26 mouse cellular contexts compared by ENCODE assay signal in the genomic region with DNA sequence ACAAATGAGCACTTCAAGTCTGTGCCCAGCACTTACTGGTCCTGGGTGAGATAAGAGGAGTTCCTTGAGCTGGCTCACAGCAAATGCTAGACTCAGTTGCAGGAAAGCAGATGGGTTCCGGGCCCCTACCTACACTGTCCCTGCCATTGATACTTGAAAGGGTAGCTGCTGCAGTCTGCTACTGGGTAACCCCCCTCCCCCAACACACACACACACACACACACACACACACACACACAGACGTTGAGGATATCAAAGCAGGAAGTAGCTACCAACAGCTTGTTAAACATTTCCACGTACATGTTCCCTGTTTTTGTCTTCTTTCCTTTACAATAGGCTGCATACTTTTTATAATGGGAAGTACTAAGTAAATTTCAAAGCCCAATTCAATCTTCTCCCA.
A peak's percentile ranks its signal among the peaks of the same experiment; 100 is the strongest.
DNase-seq lines count a peak whose midpoint lies in the region; ATAC-seq and TF ChIP-seq lines count a peak whose summit lies in the region.
"Had no signal": no experiment of that assay in that cellular context is flagged by ENCODE, and none has a peak within 500 bp of the region (broad histone marks: within the 10 kb centered on the region; RNA-seq: fewer than 3 reads in every experiment).

No protein-coding gene starts in this region.

- TF ChIP-seq EP300 in MEL (IDR thresholded peaks at IDR 0.05; ENCODE audit: low read depth in 1 of 2, low read length in 2 of 2) = no peak

- H3K36me3 ChIP-seq in MEL (ENCODE audit: control insufficient read depth in 1 of 2, insufficient read depth in 2 of 2, low read length in 2 of 2) = no peaks in the 10 kb centered on the region; a peak in 1 of 4 replicates
- H3K36me3 ChIP-seq: embryonic facial prominence, embryonic 12.5 days; hindbrain, embryonic 10.5 days; limb, embryonic 10.5 days; midbrain, embryonic 12.5 days had no signal

- H3K4me3 ChIP-seq in MEL (ENCODE audit: control insufficient read depth in 1 of 2, insufficient read depth in 1 of 2, low read depth in 2 of 2, low read length in 2 of 2) = no peak overlapping the region
- H3K4me3 ChIP-seq: embryonic facial prominence, embryonic 12.5 days; heart, embryonic 12.5 days; hindbrain, embryonic 10.5 days; limb, embryonic 10.5 days; midbrain, embryonic 12.5 days had no signal

- H3K9ac ChIP-seq in MEL (ENCODE audit: control insufficient read depth, low read depth, low read length, poor library complexity, severe bottlenecking) = no peak overlapping the region
- H3K9ac ChIP-seq: embryonic facial prominence, embryonic 12.5 days; heart, embryonic 12.5 days; midbrain, embryonic 12.5 days had no signal

- intact Hi-C loops in gastrocnemius, postnatal 14 days (cut with DNase I; ENCODE audit: low total_unique reads) = loop anchor here (10.0 kb wide), 1 partner anchor 453 kb away; no protein-coding TSS in a partner anchor

- no peaks in the 10 kb centered on the region; a peak in 2 of 4 replicates for H3K27me3 ChIP-seq in MEL (ENCODE audit: control insufficient read depth in 1 of 2, insufficient read depth in 2 of 2, low read length in 2 of 2)
- H3K27me3 ChIP-seq: embryonic facial prominence, embryonic 12.5 days; heart, embryonic 12.5 days; midbrain, embryonic 12.5 days; Patski had no signal

- no peak for TF ChIP-seq RAD21 in MEL (IDR thresholded peaks at IDR 0.05; ENCODE audit: low read depth, low read length)

- no peak for TF ChIP-seq CTCF in MEL (IDR thresholded peaks at IDR 0.05 in 2 of 3, conservative IDR thresholded peaks at IDR 0.05 in 1 of 3; ENCODE audit: control insufficient read depth in 1 of 3, insufficient read depth in 1 of 3, low read depth in 2 of 3, low read length in 3 of 3, poor library complexity in 1 of 3, severe bottlenecking in 1 of 3)

- ATAC-seq in megakaryocyte, adult 5-6 weeks (ENCODE audit: poor library complexity, severe bottlenecking) = 0 out of 2 replicates have a peak, but pooled peaks have one; percentile 30
- ATAC-seq: hindbrain, embryonic 16.5 days; Patski had no signal

- DNase-seq in thymus, postnatal 14 days = peak; percentile 12
- DNase-seq in thymus, postnatal 10 days (ENCODE audit: low spot score in 2 of 2) = no peak
- DNase-seq in MEL (ENCODE audit: low read depth, low spot score) = peak; percentile 31
- peak; percentile 18 for DNase-seq in thymus, postnatal 4 days
- DNase-seq in gastrocnemius, postnatal 10 days = no peak
- no peak for DNase-seq in gastrocnemius, postnatal 14 days
- no peak for DNase-seq in frontal cortex, adult 2 months (ENCODE audit: extremely low spot score in 1 of 2, low spot score in 1 of 2)
- DNase-seq: adrenal gland, adult 8-10 months; B cell, adult 2 months; cerebellum, adult 11-12 months; cerebellum, postnatal 14 days; heart, adult 18-20 months; heart, postnatal 10 days; kidney, adult 11 months; liver; lung, adult 18-20 months; lung, postnatal 10 days had no signal

- H3K9me3 ChIP-seq in MEL (replicated peaks; ENCODE audit: insufficient read depth, low read length) = no peaks in the 10 kb centered on the region
- H3K9me3 ChIP-seq: embryonic facial prominence, embryonic 12.5 days; heart, embryonic 12.5 days; hindbrain, embryonic 10.5 days; limb, embryonic 10.5 days; midbrain, embryonic 12.5 days had no signal

- no peak overlapping the region for H3K27ac ChIP-seq in MEL (ENCODE audit: control insufficient read depth, low read depth, low read length)
- H3K27ac ChIP-seq: embryonic facial prominence, embryonic 12.5 days; hindbrain, embryonic 10.5 days; kidney, postnatal 0 days; limb, embryonic 10.5 days; midbrain, embryonic 12.5 days had no signal

- TF ChIP-seq POLR2A in MEL (IDR thresholded peaks at IDR 0.05; ENCODE audit: control insufficient read depth in 1 of 2, insufficient read depth in 1 of 2, low read depth in 1 of 2, low read length in 2 of 2, poor library complexity in 1 of 2) = no peak

- no peaks in the 10 kb centered on the region for H3K4me1 ChIP-seq in MEL (ENCODE audit: control insufficient read depth in 1 of 2, insufficient read depth in 2 of 2, low read length in 2 of 2)
- H3K4me1 ChIP-seq: embryonic facial prominence, embryonic 12.5 days; hindbrain, embryonic 10.5 days; limb, embryonic 10.5 days; midbrain, embryonic 12.5 days had no signal

- no peaks in the 10 kb centered on the region for H3K79me2 ChIP-seq in MEL (ENCODE audit: control insufficient read depth, insufficient read depth, low read length, poor library complexity)

TF ChIP-seq in MEL, 35 proteins besides CTCF, POLR2A, EP300 and RAD21:
- TF ChIP-seq SMC3 (IDR thresholded peaks at IDR 0.05; ENCODE audit: low read depth, low read length) (no peak), BHLHE40 (IDR thresholded peaks at IDR 0.05; ENCODE audit: borderline replicate concordance, low read depth, low read length) (no peak), ELF1 (IDR thresholded peaks at IDR 0.05; ENCODE audit: low read depth, low read length) (no peak), ETS1 (IDR thresholded peaks at IDR 0.05; ENCODE audit: low read depth, low read length) (no peak)

Comparison
In these comparisons a context has a peak if more than half of its experiments do, and no peak if none do; other contexts are left out.
1. DNase-seq: peak in thymus, postnatal 14 days (single experiment), MEL (single experiment) and thymus, postnatal 4 days (single experiment); none in thymus, postnatal 10 days (0 of 2), gastrocnemius, postnatal 10 days (single experiment), gastrocnemius, postnatal 14 days (single experiment) and frontal cortex, adult 2 months (0 of 2).